Mouse (Mus musculus) hindbrain, embryonic 14.5 days (tissue): ENCODE data around the gene Pygb. TPM values are rescaled to one million over a fixed set of nuclear protein-coding genes. Genes with fewer than 3 reads are reported as not detected.

Experiments
- ATAC-seq: fragments of 200-750 bp; cut with Nextera tagmentation; 2 replicates; pipeline ENCODE4 v1.8.0; 2017; ENCODE audit warnings: moderate number of reproducible peaks, mild to moderate bottlenecking, moderate TSS enrichment, moderate library complexity; ENCODE audit not compliant: low FRiP score
- DNase-seq: peaks from one replicate; pipeline ENCODE4 v3.0.0-alpha.2; 2015; ENCODE audit warnings: low spot score
- H3K27ac ChIP-seq: fragments of 300-500 bp; sonication (generic); 2 replicates; pipeline ENCODE4 v1.5.1; 2014; ENCODE audit warnings: mild to moderate bottlenecking, moderate library complexity
- H3K27me3 ChIP-seq: fragments of 300-500 bp; sonication (generic); 2 replicates; pipeline ENCODE4 v1.6.1; 2014; ENCODE audit warnings: mild to moderate bottlenecking, low read length, mixed read lengths; ENCODE audit not compliant: control insufficient read depth, insufficient read depth
- H3K36me3 ChIP-seq: fragments of 300-500 bp; sonication (generic); replicated peaks from 2 replicates; pipeline ENCODE4 v1.6.1; 2014; ENCODE audit not compliant: control insufficient read depth, insufficient read depth
- H3K4me1 ChIP-seq: fragments of 300-500 bp; sonication (generic); replicated peaks from 2 replicates; pipeline ENCODE4 v1.6.1; 2014; ENCODE audit warnings: antibody characterized with exemption, low read length, mixed read lengths; ENCODE audit not compliant: control insufficient read depth, insufficient read depth
- H3K4me2 ChIP-seq: fragments of 300-500 bp; sonication (generic); replicated peaks from 2 replicates; pipeline ENCODE4 v1.6.1; 2014; ENCODE audit warnings: mild to moderate bottlenecking, moderate library complexity
- H3K4me3 ChIP-seq: fragments of 300-500 bp; sonication (generic); replicated peaks from 2 replicates; pipeline ENCODE4 v1.5.1; 2014; ENCODE audit warnings: mild to moderate bottlenecking, low read length
- H3K9ac ChIP-seq: fragments of 300-500 bp; sonication (generic); 2 replicates; pipeline ENCODE4 v1.6.1; 2014
- H3K9me3 ChIP-seq: fragments of 300-500 bp; sonication (generic); 2 replicates; pipeline ENCODE4 v1.6.1; 2016; ENCODE audit warnings: low read length; ENCODE audit not compliant: control insufficient read depth
- WGBS: fragments of 180-500 bp; shearing (Covaris S2); extraction: QIAGEN DNeasy Blood & Tissue Kit; methylation state at CpG from one replicate; pipeline ENCODE4 v1.1.7; 2014; 5-methylcytosine and 5-hydroxymethylcytosine counted together
- polyA plus RNA-seq: library from polyadenylated mRNA; unstranded; fragments of >200 nt; fragmentation: Nextera tagmentation; extraction: Ambion mirVana; gene quantifications from 2 replicates; pipeline ENCODE4 v1.2.1, GENCODE M21; 2014

Gene Pygb
- polyA plus RNA-seq, 1 experiment from 2014 or later: 93.9 TPM

GRCm38 (mm10) chr2:150755016-150755415 lies 31.5 kb upstream of the Pygb start:
- DNase-seq (no peak), ATAC-seq (no peak)
- peaks cover 71% of the 10 kb centered on the region for H3K36me3 ChIP-seq
- H3K27me3 ChIP-seq: no peaks in the 10 kb centered on the region
- no peak overlapping the region for H3K4me3 ChIP-seq
- WGBS: 92% methylated on average over 3 of the region's 3 CpGs
- no peak overlapping the region for H3K4me2 ChIP-seq
- peaks cover 2% of the 10 kb centered on the region for H3K4me1 ChIP-seq
- no peaks in the 10 kb centered on the region for H3K9me3 ChIP-seq
- no peak overlapping the region for H3K27ac ChIP-seq
- H3K9ac ChIP-seq: no peak overlapping the region

GRCm38 (mm10) chr2:150761476-150761875 lies 25.1 kb upstream of the Pygb start:
- Histone ChIP-seq H3K4me3 (no peak overlapping the region), H3K4me2 (no peak overlapping the region), H3K9ac (no peak overlapping the region), H3K9me3 (no peaks in the 10 kb centered on the region), H3K36me3 (peaks cover 97% of the 10 kb centered on the region), H3K27me3 (no peaks in the 10 kb centered on the region), H3K27ac (no peak overlapping the region), H3K4me1 (no peaks in the 10 kb centered on the region)
- no peak for ATAC-seq
- WGBS: 87% methylated on average over 7 of the region's 7 CpGs
- no peak for DNase-seq

GRCm38 (mm10) chr2:150765619-150766018 lies 20.9 kb upstream of the Pygb start:
- 40% methylated on average over 2 of the region's 2 CpGs for WGBS
- peak overlapping the region; percentile 71 for H3K27ac ChIP-seq

DNA sequence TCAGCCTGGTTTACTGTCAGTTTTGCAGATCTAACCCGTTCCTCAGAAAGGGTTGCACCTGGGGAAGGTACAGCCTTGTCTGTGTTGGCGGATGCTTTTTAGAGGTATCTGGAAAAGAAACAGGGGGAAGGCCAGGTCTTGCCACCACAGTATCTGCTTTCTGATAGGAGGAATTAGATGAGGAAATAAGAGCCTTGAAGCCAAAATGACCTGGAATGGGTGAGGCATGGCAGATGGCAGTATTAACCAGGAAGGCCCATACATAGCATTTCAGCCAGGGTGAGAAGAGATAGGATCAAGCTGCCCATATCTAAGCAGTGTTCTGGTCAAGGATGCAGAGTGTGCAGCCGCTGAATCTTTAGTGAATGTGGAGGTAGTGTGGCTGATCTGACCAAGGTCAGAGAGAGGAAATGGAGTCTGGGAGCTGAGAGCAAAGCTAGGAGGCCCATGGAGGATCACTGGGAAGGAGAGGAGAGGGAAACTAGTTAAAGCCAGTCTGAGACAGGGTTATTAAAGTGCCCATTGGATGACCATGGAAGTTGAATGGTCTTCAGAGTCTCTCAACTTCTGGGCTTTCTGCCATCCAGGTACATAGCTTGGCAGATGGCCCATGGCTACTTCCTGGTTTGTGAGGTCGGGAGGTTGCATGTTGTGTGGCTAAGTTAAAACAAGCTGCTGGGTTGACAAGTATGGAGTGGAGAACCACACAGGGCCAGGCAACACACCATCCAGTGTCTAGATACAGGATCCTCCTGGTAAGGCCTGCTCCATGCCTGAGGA lies 20.3 kb upstream of the Pygb start:
- WGBS: 90% methylated on average over 4 of the region's 4 CpGs

More at GRCm38 (mm10) chr2:150765619-150766018, 20.9 kb upstream of the Pygb start:
- ATAC-seq (peak; percentile 83), DNase-seq (peak; percentile 43)
- Histone ChIP-seq H3K36me3 (peaks cover 86% of the 10 kb centered on the region), H3K9ac (no peak overlapping the region), H3K4me1 (no peaks in the 10 kb centered on the region), H3K9me3 (no peaks in the 10 kb centered on the region), H3K4me3 (no peak overlapping the region), H3K4me2 (no peak overlapping the region), H3K27me3 (no peaks in the 10 kb centered on the region)

GRCm38 (mm10) chr2:150768678-150769077 lies 17.9 kb upstream of the Pygb start:
- ATAC-seq (no peak), DNase-seq (no peak)
- Histone ChIP-seq H3K36me3 (peaks cover 61% of the 10 kb centered on the region), H3K4me3 (no peak overlapping the region), H3K9me3 (no peaks in the 10 kb centered on the region), H3K27me3 (no peaks in the 10 kb centered on the region), H3K4me1 (no peaks in the 10 kb centered on the region), H3K4me2 (no peak overlapping the region), H3K9ac (no peak overlapping the region), H3K27ac (no peak overlapping the region)
- 92% methylated on average over 1 of the region's 1 CpGs for WGBS

More for the DNA sequence above, 20.3 kb upstream of the Pygb start:
- H3K27me3 ChIP-seq: no peaks in the 10 kb centered on the region
- H3K4me1 ChIP-seq: no peaks in the 10 kb centered on the region
- H3K36me3 ChIP-seq: peaks cover 85% of the 10 kb centered on the region
- H3K27ac ChIP-seq: peak overlapping the region; percentile 49; the same call in 1 of the 2 replicates
- DNase-seq (no peak), ATAC-seq (no peak)
- no peaks in the 10 kb centered on the region for H3K9me3 ChIP-seq
- no peak overlapping the region for H3K4me3 ChIP-seq
- H3K9ac ChIP-seq: no peak overlapping the region
- H3K4me2 ChIP-seq: no peak overlapping the region

GRCm38 (mm10) chr2:150770747-150771146 lies 15.8 kb upstream of the Pygb start:
- Histone ChIP-seq H3K36me3 (peaks cover 43% of the 10 kb centered on the region), H3K4me3 (no peak overlapping the region), H3K4me2 (no peak overlapping the region), H3K9me3 (no peaks in the 10 kb centered on the region), H3K27ac (peak overlapping the region; percentile 32; the same call in 1 of the 2 replicates), H3K9ac (no peak overlapping the region), H3K4me1 (no peaks in the 10 kb centered on the region), H3K27me3 (no peaks in the 10 kb centered on the region)
- DNase-seq (peak; percentile 38), ATAC-seq (peak; percentile 78)
- WGBS: 33% methylated on average over 1 of the region's 1 CpGs

GRCm38 (mm10) chr2:150771169-150771568 lies 15.4 kb upstream of the Pygb start:
- DNase-seq (no peak), ATAC-seq (no peak)
- Histone ChIP-seq H3K4me3 (no peak overlapping the region), H3K36me3 (peaks cover 39% of the 10 kb centered on the region), H3K27me3 (no peaks in the 10 kb centered on the region), H3K27ac (0 out of 2 replicates have a peak overlapping the region, but pooled peaks have one; percentile 32), H3K9ac (no peak overlapping the region), H3K4me2 (no peak overlapping the region), H3K9me3 (no peaks in the 10 kb centered on the region), H3K4me1 (no peaks in the 10 kb centered on the region)
- WGBS: 85% methylated on average over 6 of the region's 6 CpGs

DNA sequence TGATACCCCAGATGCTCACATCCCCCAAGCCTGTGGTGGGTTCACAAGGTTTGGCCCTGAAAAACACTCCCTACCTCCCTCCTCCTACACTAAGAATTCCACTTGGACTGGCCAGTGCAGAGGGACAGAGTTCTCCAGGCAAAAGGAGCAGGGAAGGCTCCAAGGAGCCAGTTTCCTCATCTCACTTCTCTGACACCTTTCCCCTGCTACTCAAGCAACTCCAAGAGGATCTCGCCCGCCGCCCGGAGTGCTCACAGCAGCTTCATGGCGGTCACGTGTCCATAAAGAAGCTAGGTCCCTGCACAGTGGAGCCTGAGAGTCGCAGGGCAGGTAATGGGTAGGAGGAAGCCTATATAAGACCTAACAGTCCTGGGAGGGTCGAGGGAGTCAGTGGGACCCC lies 14.5 kb upstream of the Pygb start:
- Histone ChIP-seq H3K9me3 (no peaks in the 10 kb centered on the region), H3K4me2 (no peak overlapping the region), H3K27me3 (no peaks in the 10 kb centered on the region), H3K9ac (no peak overlapping the region), H3K4me1 (no peaks in the 10 kb centered on the region), H3K4me3 (no peak overlapping the region), H3K27ac (no peak overlapping the region), H3K36me3 (peaks cover 30% of the 10 kb centered on the region)
- DNase-seq (no peak), ATAC-seq (no peak)
- 86% methylated on average over 8 of the region's 8 CpGs for WGBS

DNA sequence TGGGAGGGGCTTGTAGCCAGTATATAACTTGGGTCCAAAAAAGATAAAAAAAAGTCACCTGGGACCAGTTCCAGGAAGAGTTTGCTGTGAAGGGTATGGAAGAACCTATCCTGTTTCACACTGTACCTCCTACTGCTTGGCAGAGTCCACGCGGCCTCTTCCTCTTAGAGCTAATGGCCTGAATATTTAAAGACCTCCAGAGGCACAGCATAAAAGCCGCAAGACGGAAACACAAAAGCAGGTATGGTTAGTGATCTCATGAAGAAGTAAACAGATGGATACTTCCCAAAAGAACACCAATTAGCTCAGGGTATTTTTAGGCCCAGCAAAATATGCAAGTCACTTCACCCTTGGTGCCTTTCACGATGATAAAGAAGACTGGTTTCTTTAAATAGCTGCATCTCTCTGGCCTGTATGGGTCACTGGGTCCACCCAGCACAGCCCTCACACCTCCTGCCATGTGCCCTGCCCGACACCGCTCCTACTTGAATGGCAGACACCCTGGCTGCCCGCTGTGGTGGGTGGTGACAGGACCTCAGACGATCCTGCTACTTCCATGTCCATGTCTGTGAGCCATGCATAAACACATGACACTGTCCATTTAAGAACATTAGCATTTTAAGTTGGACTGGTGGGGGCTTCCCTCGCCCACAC lies 13.9 kb upstream of the Pygb start:
- peaks cover 25% of the 10 kb centered on the region for H3K36me3 ChIP-seq
- 68% methylated on average over 10 of the region's 10 CpGs for WGBS
- H3K4me2 ChIP-seq: no peak overlapping the region
- no peak overlapping the region for H3K27ac ChIP-seq
- no peaks in the 10 kb centered on the region for H3K9me3 ChIP-seq
- no peaks in the 10 kb centered on the region for H3K4me1 ChIP-seq
- DNase-seq (no peak), ATAC-seq (no peak)
- no peak overlapping the region for H3K9ac ChIP-seq
- no peaks in the 10 kb centered on the region for H3K27me3 ChIP-seq
- no peak overlapping the region for H3K4me3 ChIP-seq
